Mouse (Mus musculus): ENCODE data around the gene Slc27a3.

DNA sequence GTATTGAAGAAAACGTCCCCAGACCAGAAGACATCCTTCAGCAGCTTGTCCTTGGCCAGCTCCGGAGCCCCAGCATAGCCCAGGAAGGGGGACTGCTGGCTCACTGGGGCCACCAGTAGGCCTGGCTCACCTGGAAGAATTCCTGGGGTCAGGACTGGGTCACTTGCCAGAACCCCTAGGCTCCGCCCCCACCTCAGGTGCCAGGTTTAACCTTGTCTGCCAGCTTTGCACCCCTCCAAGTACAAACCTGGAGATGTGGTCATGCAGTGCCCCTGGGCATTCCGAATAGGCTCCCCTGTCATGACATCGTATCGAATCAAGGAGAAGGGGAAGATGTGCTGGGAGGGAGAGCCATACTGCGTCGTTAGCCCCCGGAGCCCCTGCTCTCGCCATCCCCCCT, 2.9 kb downstream of the Slc27a3 start:
- no peak for TF ChIP-seq GATA1 (IDR thresholded peaks at IDR 0.05; ENCODE audit: low read length)
- TF ChIP-seq TAL1 (IDR thresholded peaks at IDR 0.05; ENCODE audit: low read length) = no peak

All from erythroblast, embryonic 14.5 days (primary cell).